Mouse (Mus musculus) liver, embryonic 13.5 days (tissue): ENCODE results near the gene Cobll1. TPM values are rescaled to one million over a fixed set of nuclear protein-coding genes. Genes with fewer than 3 reads are reported as not detected.

Experiments used
- ATAC-seq: fragments of 200-750 bp; cut with Nextera tagmentation; 2 replicates; pipeline ENCODE4 v1.8.0; 2017; ENCODE audit warnings: low read depth, mild to moderate bottlenecking, moderate number of reproducible peaks, moderate library complexity
- DNase-seq: peaks from one replicate; pipeline ENCODE4 v3.0.0; 2022
- H3K27ac ChIP-seq: fragments of 300-500 bp; sonication (generic); 2 replicates; pipeline ENCODE4 v1.5.1; 2015; ENCODE audit warnings: moderate library complexity, mild to moderate bottlenecking, inconsistent platforms
- H3K27me3 ChIP-seq: fragments of 300-500 bp; sonication (generic); 2 replicates; pipeline ENCODE4 v1.6.1; 2015; ENCODE audit warnings: mild to moderate bottlenecking, inconsistent platforms
- H3K36me3 ChIP-seq: fragments of 300-500 bp; sonication (generic); 2 replicates; pipeline ENCODE4 v1.6.1; 2015; ENCODE audit warnings: mild to moderate bottlenecking, inconsistent platforms
- H3K4me1 ChIP-seq: fragments of 300-500 bp; sonication (generic); replicated peaks from 2 replicates; pipeline ENCODE4 v1.6.1; 2015; ENCODE audit warnings: inconsistent platforms
- H3K4me2 ChIP-seq: fragments of 300-500 bp; sonication (generic); 2 replicates; pipeline ENCODE4 v1.6.1; 2015; ENCODE audit warnings: inconsistent platforms, mild to moderate bottlenecking, moderate library complexity
- H3K4me3 ChIP-seq: fragments of 300-500 bp; sonication (generic); replicated peaks from 2 replicates; pipeline ENCODE4 v1.5.1; 2015; ENCODE audit warnings: mild to moderate bottlenecking, inconsistent platforms
- H3K9ac ChIP-seq: fragments of 300-500 bp; sonication (generic); 2 replicates; pipeline ENCODE4 v1.6.1; 2015; ENCODE audit warnings: mild to moderate bottlenecking, inconsistent platforms
- H3K9me3 ChIP-seq: fragments of 300-500 bp; sonication (generic); replicated peaks from 2 replicates; pipeline ENCODE4 v1.6.1; 2016; ENCODE audit warnings: inconsistent platforms
- WGBS: fragments of 180-500 bp; shearing (Covaris S2); methylation state at CpG from one replicate; pipeline ENCODE4 v1.1.7; 2015; ENCODE audit not compliant: insufficient replicate concordance; 5-methylcytosine and 5-hydroxymethylcytosine counted together
- polyA plus RNA-seq: library from polyadenylated mRNA; unstranded; fragments of >200 nt; fragmentation: Nextera tagmentation; extraction: Ambion mirVana; gene quantifications from 2 replicates; pipeline ENCODE4 v1.2.1, GENCODE M21; 2015

Gene Cobll1
- polyA plus RNA-seq, 1 experiment from 2014 or later = 2.3 TPM

DNA sequence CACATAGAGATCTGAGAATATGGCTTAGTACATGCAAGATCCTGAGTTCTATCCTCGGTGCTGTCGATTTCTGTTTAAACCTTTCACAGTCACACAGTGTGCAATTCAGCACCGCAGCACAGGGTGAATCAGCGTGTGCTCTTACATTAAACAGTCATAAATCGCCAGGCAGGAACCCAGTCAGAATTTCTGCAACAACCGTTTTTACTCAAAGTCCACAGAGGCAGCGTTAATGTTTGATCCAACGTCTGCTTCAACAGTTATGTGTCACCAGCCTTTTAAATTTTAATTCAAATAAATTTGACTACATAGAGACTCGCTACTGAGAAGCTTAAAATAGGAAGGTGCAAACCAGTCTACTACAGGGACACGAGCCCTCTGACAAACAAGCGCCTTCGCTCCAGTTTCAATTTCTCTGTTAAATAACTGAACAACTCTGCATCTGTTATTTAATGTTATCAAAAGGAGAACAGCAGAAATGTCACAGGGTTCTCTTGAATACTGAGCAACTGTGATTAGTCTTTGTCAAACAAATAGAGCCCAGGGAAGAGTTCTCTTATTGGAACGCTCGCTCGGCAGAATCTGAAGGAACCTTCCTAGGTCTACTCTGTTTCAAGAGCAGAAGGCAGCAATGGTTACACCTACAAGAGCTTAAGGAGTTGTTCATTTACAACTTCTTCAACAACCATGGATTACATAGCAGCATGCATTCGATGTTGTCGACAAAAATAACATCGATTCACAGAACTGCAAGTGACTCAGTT, 68.3 kb downstream of the Cobll1 start:
- H3K4me1 ChIP-seq = 0 out of 2 replicates have a peak, but pooled peaks cover 5% of the 10 kb centered on the region
- peak overlapping the region; percentile 26 for H3K4me2 ChIP-seq
- no peak overlapping the region for H3K4me3 ChIP-seq
- ATAC-seq (no peak), DNase-seq (no peak)
- H3K27ac ChIP-seq = peak overlapping the region; percentile 13; the same call in 1 of the 2 replicates
- no peaks in the 10 kb centered on the region for H3K36me3 ChIP-seq
- H3K9me3 ChIP-seq = no peaks in the 10 kb centered on the region
- no peak overlapping the region for H3K9ac ChIP-seq
- 69% methylated on average over 18 of the region's 18 CpGs for WGBS
- H3K27me3 ChIP-seq = no peaks in the 10 kb centered on the region

DNA sequence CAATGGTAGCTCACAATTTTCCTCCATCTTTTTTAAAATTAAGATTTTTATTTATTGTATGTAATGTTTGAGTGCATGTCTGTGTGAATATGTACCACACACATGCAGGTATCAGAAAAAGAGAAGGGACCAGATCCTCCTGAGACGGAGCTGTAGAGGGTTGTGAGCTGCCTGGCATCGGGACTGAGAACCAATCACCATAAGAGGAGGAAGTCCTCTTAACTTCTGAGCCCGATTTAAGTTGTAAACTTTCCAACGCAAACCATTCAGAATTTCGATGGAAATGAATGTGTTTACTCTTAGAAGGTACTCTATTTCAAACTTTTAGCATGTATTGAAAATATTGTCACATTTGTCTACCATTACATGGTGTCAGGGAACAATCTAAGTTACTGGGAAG, 68.9 kb downstream of the Cobll1 start:
- 0 out of 2 replicates have a peak, but pooled peaks cover 5% of the 10 kb centered on the region for H3K4me1 ChIP-seq
- no peak for DNase-seq
- H3K27me3 ChIP-seq = no peaks in the 10 kb centered on the region
- no peak for ATAC-seq
- H3K9me3 ChIP-seq = no peaks in the 10 kb centered on the region
- no peak overlapping the region for H3K9ac ChIP-seq
- WGBS = 74% methylated on average over 5 of the region's 5 CpGs
- no peak overlapping the region for H3K4me3 ChIP-seq
- H3K27ac ChIP-seq = no peak overlapping the region
- no peak overlapping the region for H3K4me2 ChIP-seq
- H3K36me3 ChIP-seq = no peaks in the 10 kb centered on the region

DNA sequence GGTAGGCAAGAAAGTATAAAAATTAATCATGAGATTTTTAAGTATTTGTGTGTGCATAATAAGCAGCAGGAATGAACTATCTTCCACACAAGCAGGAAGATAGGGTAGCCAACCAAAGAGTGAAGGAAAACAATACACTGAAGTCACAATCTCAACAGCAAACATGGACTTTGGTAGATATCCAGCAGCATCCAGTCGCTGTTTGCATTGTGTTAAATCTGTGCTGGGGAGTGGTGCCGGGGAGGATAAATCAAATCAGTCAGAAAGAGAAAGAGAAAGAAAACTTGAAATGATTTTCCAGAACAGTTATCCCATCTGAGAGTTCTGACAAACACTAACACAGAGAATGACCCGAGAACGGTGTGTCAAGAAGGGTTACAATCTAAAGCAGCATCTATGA, 75.2 kb downstream of the Cobll1 start:
- no peak overlapping the region for H3K9ac ChIP-seq
- no peak overlapping the region for H3K4me2 ChIP-seq
- no peak overlapping the region for H3K4me3 ChIP-seq
- no peaks in the 10 kb centered on the region for H3K9me3 ChIP-seq
- DNase-seq (no peak), ATAC-seq (no peak)
- no peaks in the 10 kb centered on the region for H3K36me3 ChIP-seq
- no peaks in the 10 kb centered on the region for H3K27me3 ChIP-seq
- H3K27ac ChIP-seq = no peak overlapping the region
- no peaks in the 10 kb centered on the region for H3K4me1 ChIP-seq
- WGBS = 58% methylated on average over 4 of the region's 4 CpGs

DNA sequence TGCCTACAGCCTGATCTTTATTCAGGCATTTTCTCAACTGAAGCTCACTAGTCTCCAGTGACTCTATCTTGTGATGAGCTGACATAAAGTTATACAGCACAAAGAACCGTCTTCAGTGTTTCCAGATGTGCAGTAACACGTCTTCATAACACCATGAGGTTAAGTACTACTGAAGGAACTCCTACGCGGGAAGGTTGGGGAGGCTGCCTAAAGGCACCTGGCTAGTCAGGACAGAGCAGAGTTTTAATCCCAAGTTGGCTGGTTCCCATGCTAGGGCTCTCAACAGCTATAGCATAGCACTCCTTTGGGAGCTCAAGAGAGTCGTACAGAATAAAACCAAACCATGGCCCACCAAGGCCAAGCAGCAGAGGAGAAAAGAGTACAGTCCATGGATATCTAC, 76.6 kb downstream of the Cobll1 start:
- H3K36me3 ChIP-seq = no peaks in the 10 kb centered on the region
- no peak overlapping the region for H3K4me3 ChIP-seq
- no peaks in the 10 kb centered on the region for H3K27me3 ChIP-seq
- no peak for DNase-seq
- no peak overlapping the region for H3K9ac ChIP-seq
- peaks cover 6% of the 10 kb centered on the region; the same call in 1 of the 2 replicates for H3K4me1 ChIP-seq
- no peak overlapping the region for H3K4me2 ChIP-seq
- no peak for ATAC-seq
- H3K9me3 ChIP-seq = no peaks in the 10 kb centered on the region
- no peak overlapping the region for H3K27ac ChIP-seq
- 70% methylated on average over 5 of the region's 5 CpGs for WGBS

DNA sequence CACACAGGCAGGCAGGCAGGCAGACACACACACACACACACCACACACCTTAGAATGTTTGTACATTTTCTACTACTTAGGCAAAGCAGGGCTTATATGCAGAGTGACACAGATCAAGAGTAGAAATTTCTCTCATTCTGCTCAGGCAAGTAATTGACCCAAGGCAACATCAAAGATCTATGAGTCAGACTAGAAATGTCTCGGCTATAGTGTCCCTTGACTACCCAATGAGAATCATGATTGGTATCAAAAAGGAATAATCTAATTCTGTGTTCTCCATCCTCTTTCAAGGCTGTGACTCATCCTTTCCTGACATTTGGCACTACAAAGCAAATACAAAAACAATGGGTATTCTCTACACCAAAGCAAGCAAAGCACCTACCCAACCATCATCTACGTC, 77.5 kb downstream of the Cobll1 start:
- WGBS = 70% methylated on average over 2 of the region's 2 CpGs

DNA sequence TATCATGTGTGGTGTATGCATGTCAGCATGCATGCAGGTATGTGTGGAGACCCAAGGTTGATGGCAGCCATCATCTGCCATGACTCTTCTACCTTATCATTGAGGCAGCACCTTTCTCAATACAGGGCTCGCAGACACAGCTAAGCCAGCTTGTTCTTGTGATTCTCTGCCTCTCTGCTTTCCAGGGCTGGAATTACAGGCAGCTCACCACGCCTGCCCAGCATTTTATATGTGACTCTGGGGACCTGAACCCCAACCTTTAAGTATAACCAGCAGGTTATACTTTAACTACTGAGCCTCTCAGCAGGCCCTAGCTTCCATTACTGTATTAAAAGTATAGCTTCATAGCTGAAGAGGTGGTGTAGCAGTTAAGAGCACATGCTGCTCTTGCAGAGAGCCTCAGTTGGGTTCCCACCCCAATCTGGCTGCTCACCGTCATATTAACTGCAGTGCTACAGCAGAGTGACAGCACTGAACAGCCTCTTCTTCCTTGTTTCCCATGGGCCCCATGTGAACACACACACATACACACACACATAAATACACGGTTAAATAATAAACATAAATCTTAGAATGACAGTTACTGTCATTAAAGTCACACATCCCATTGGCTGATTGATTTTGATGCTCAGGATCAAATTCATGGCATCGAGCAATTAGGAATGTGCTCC, 81.1 kb downstream of the Cobll1 start:
- ATAC-seq (no peak), DNase-seq (no peak)
- H3K27ac ChIP-seq = no peak overlapping the region
- no peaks in the 10 kb centered on the region for H3K27me3 ChIP-seq
- H3K9ac ChIP-seq = no peak overlapping the region
- no peaks in the 10 kb centered on the region for H3K9me3 ChIP-seq
- 62% methylated on average over 5 of the region's 5 CpGs for WGBS
- H3K4me2 ChIP-seq = no peak overlapping the region
- H3K36me3 ChIP-seq = no peaks in the 10 kb centered on the region
- H3K4me3 ChIP-seq = no peak overlapping the region
- H3K4me1 ChIP-seq = peaks cover 6% of the 10 kb centered on the region; the same call in 1 of the 2 replicates

More for the DNA sequence above, 77.5 kb downstream of the Cobll1 start:
- DNase-seq (no peak), ATAC-seq (no peak)
- Histone ChIP-seq H3K4me2 (no peak overlapping the region), H3K9ac (no peak overlapping the region), H3K4me1 (peaks cover 6% of the 10 kb centered on the region; the same call in 1 of the 2 replicates), H3K27me3 (no peaks in the 10 kb centered on the region), H3K4me3 (no peak overlapping the region), H3K27ac (no peak overlapping the region), H3K36me3 (no peaks in the 10 kb centered on the region), H3K9me3 (no peaks in the 10 kb centered on the region)

DNA sequence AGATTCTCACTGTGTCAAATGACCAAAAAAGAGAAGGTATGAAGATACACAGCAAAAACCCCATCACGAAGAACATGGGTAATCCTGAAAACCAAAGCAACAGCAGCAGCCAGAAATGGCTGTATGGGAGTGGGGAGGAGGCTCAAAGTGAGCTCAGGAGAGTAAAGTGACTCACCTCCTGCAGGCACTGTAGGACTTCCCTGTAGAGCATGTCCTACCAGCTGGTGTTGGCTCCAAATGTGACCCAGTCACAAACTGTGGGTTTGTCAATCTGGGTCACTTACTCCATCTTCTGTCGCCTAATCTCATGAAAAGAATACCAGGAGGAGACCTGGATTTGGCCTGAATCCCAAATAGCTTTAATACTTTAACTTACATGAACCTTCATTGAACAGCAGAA, 81.9 kb downstream of the Cobll1 start:
- Histone ChIP-seq H3K4me1 (peaks cover 6% of the 10 kb centered on the region; the same call in 1 of the 2 replicates), H3K27me3 (no peaks in the 10 kb centered on the region), H3K4me3 (no peak overlapping the region), H3K9ac (no peak overlapping the region), H3K27ac (no peak overlapping the region), H3K9me3 (no peaks in the 10 kb centered on the region), H3K4me2 (no peak overlapping the region), H3K36me3 (no peaks in the 10 kb centered on the region)
- 49% methylated on average over 2 of the region's 2 CpGs for WGBS
- ATAC-seq (no peak), DNase-seq (no peak)

DNA sequence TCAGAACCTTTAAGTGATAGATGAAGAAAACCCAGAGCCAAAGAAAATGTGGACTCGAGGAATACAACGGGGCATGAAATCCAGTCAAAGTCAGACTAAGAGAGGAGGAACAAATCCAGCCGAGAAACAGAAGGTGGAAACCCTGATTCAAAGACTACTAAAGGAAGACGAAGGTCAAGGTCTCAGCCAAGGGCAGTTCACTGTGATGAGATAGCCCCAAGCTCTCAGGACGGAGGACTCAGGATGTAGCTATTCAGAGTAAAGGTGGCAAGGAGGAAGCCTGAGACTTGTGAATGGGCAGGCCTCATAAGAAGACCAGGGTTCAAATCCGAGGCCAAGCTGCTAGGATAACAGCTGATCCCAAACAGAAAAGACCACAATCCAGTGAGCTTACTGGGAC, 90.3 kb downstream of the Cobll1 start:
- H3K4me1 ChIP-seq = no peaks in the 10 kb centered on the region
- no peak overlapping the region for H3K4me2 ChIP-seq
- no peak overlapping the region for H3K27ac ChIP-seq
- H3K36me3 ChIP-seq = no peaks in the 10 kb centered on the region
- DNase-seq (no peak), ATAC-seq (no peak)
- WGBS = 70% methylated on average over 6 of the region's 6 CpGs
- no peaks in the 10 kb centered on the region for H3K27me3 ChIP-seq
- no peak overlapping the region for H3K4me3 ChIP-seq
- H3K9me3 ChIP-seq = no peaks in the 10 kb centered on the region
- no peak overlapping the region for H3K9ac ChIP-seq

DNA sequence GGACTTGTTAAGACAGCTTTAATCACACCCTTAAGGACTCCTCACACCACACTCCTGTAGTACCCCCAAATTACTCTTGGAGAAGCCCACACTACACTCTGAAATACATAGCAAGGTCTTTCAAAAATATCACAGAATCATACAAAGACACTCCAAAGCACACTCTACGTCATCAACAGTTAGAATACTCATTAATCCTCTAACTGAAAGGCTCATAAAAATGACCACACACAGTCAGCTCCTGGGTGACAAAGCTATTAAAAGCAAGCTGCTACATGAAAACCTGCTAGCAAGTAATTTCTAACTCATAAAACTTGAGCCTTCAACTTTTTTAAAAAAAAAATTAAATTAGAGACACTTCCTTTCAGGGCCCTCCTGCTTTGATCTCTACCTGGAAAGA, 91.8 kb downstream of the Cobll1 start:
- no peak for DNase-seq

DNA sequence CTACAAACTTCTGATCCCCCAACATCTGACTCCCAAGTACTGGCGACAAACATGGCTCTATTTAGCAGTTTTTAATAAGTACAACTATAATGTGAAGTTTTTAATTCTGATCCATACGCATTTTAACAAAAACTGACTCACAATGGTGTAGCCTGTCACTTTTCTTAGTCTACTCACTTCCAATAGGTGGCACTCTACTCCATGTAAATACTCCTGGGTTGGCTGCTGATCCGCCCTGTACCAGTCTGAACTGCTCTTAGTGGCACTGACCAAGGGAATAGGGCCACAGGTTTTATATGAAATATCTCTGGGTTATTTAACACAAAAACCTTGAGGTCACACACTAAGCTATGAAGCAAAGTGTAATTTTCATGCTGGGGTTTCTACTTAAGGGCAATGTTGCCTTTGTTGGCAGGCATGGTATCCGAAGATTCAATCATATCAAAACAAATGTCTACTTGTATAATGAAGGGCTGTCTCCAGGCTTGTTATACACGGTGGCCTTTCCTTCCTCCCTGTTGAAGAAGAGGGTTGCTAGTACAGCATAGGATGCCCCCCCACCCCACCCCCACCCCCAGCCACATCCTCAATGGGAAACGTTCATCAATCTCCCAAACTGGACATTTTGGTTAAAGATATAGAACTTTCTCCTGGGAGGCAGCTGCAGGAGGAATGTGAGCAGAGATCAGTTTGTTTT, 93.6 kb downstream of the Cobll1 start:
- 0 out of 2 replicates have a peak, but pooled peaks have one; percentile 53 for ATAC-seq
- Histone ChIP-seq H3K9me3 (no peaks in the 10 kb centered on the region), H3K9ac (no peak overlapping the region), H3K36me3 (no peaks in the 10 kb centered on the region), H3K4me1 (no peaks in the 10 kb centered on the region), H3K27me3 (no peaks in the 10 kb centered on the region), H3K4me3 (no peak overlapping the region), H3K27ac (no peak overlapping the region), H3K4me2 (no peak overlapping the region)
- no peak for DNase-seq
- 39% methylated on average over 6 of the region's 6 CpGs for WGBS

More for the DNA sequence above, 91.8 kb downstream of the Cobll1 start:
- no peaks in the 10 kb centered on the region for H3K27me3 ChIP-seq
- H3K4me2 ChIP-seq = no peak overlapping the region
- no peak for ATAC-seq
- no peak overlapping the region for H3K27ac ChIP-seq
- WGBS = 68% methylated on average over 1 of the region's 1 CpGs
- H3K9me3 ChIP-seq = no peaks in the 10 kb centered on the region
- H3K4me3 ChIP-seq = no peak overlapping the region
- no peaks in the 10 kb centered on the region for H3K36me3 ChIP-seq
- H3K4me1 ChIP-seq = no peaks in the 10 kb centered on the region
- H3K9ac ChIP-seq = no peak overlapping the region

DNA sequence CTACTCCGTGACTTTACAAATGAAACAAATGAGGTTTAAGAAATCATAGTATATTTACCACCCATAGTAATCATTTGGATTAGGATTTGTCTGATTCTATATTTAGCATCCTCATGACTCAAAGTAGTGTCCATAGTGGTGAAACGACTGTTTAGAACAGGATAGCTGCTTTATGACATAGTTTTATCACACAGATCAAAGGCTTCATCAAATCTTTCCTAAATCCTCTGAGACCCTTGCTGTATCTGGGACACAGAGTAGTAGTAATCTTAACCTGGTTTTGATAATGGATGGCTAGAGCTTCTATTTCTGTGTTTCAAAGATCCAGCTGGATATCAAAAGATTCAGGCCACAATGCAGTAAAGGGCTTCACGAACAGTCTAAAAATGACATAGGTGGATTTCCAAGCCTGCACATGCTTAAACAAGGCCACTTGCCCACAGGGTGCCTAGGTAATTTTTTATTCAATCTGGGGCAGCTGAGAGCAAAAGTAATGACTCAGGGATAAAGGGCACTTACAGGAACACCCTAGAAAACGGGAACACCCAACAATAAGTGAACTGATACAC, 98.0 kb downstream of the Cobll1 start:
- Histone ChIP-seq H3K9me3 (no peaks in the 10 kb centered on the region), H3K27me3 (no peaks in the 10 kb centered on the region), H3K27ac (no peak overlapping the region), H3K36me3 (no peaks in the 10 kb centered on the region), H3K4me2 (no peak overlapping the region), H3K4me1 (no peaks in the 10 kb centered on the region), H3K9ac (no peak overlapping the region), H3K4me3 (no peak overlapping the region)
- ATAC-seq = no peak
- no peak for DNase-seq
- 53% methylated on average over 4 of the region's 4 CpGs for WGBS
